Mouse (Mus musculus) adrenal gland, adult 10 weeks (tissue): ENCODE results near the gene Sapcd2. TPM values are rescaled to one million over a fixed set of nuclear protein-coding genes. Genes with fewer than 3 reads are reported as not detected.

Source experiments
- polyA plus RNA-seq: library from polyadenylated mRNA; stranded (reverse); fragments of 350-450 nt; fragmentation: Illumina TruSeq; extraction: RNeasy Lipid Tissue Mini Kit (QIAGEN cat#74804); gene quantifications from one replicate; pipeline ENCODE4 v1.2.3, GENCODE M21; 2014; ENCODE audit warnings: low read depth, low replicate concordance

Sapcd2 gene
- not detected for polyA plus RNA-seq

DNA sequence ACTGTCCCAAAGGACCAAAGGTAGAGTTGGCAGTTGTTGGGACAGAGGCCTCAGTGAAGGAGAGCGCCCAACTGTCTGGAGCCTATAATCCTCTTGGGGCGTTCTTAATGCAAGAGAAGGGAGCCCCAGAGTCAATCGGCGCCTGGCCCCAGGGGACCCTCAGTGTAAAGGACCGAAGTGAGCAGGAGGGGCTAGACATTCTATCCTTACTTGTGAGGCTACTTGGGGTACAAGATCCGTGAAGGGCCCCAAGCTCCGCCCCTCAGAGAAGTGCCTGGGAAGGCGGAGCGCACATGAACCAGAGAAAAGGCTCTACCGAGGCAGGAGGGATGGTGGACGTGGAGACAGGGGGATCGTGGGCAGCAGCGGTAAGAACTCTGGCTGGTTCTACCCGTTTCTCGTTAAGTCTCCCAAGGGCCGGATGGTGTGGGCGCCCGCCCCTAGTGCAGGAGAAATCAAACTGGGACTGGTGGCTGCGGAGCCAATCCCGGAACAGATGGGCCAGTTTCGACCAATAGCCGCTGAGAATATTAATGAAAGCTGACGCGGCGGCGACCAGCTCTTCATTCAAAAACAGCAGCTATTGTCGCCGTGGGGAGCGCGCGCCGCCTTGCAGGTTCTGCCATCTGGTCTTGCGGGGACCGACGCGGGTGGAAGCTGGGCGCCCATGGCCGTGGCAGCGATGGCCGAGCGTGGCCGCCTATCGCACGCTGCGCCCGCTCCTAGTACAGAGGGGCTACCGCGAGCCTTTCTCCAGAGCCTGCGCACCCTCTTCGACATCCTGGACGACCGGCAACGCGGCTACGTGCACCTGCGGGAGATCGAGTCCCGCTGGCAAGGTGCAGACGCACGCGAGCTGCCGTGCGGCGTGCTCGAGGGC, at the start of gene Sapcd2:
Gene Sapcd2 (plus strand): TSS at position 558 of the 880 bp plus-strand sequence.

DNA sequence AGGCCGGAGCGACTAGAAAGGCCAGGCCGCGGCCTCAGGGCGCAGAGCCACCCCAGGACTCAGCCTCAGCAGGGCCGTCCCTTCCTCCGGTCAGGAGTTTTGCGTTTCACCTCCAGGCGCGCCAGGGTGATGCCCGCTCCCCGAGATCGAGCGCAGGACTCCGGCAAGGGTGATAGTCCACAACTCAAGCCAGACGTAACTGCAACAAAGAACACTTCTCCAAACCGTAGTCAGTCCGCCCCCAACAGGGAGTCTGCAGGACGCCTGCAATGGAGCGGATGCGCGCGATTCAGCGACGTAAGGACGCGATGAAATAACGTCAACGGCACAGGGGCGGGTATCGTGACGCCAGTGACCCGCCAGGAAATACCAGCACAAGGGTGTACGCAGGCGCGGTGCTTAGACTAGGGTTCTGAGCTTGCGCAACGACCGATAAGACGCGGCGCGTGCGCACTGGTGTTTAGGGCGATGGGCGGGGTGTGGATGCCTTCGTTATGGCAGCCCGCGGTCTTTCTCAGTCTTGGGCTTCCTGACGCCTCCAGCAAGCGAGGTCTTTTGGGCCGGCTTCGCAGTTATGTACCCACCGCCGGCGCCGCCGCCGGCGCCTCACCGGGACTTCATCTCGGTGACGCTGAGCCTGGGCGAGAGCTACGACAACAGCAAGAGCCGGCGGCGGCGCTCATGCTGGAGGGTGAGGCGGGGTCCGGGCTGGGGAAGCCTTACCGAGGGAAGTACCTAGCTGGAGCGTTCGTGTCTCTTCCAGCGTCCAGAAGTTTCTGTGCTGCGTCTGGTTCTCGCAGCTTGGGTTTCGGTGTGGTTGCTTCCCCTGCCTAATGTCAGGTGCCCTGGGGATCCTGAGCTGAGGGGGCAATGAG, 39.6 kb upstream of the Sapcd2 start, which contains the start of gene Man1b1:
Gene Man1b1 (plus strand): TSS at position 53 of the 875 bp plus-strand sequence.

DNA sequence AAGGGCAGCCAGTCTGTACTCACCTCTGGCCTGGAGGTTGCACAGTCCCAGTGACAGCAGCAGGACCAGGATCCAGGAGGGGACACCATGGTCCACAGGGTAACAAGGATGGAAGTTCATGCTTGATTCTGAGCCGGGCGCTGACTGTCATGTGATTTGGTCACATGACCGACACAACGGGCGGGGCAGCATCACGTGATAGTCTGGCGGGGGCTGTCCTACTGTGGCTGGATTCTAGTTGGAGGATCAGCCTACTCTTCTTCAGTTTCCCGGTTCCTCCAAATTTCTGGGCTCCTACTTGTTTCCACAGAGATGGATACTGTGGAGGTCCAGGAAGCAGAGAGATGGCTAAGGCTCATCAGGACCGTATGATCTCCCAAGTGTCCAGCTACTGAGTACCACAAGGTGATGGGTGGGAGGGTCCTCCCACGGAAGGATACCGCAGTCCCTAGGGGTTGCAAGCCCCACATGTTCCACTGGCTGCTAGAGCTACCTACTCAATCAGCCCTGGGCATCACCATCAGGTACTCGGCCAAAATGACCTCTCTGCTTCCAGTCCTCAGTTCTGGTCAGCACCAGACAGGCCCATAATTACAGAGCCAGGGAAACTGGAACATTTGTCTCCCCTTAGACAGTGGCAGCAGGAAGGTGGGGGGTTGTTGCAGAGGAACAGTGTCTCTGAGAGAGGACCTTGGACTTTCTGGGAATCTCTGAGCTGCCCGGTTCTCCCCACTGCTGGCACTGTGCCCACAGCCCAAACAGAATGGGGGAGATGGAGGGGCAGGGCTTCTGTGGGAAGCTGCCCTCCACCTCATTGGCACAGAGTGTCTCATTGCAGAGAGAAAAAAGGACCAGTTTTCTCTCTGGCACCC, 15.7 kb upstream of the Sapcd2 start, which contains the start of gene Dpp7:
Gene Dpp7 (minus strand): TSS at position 152 of the 872 bp plus-strand sequence.

DNA sequence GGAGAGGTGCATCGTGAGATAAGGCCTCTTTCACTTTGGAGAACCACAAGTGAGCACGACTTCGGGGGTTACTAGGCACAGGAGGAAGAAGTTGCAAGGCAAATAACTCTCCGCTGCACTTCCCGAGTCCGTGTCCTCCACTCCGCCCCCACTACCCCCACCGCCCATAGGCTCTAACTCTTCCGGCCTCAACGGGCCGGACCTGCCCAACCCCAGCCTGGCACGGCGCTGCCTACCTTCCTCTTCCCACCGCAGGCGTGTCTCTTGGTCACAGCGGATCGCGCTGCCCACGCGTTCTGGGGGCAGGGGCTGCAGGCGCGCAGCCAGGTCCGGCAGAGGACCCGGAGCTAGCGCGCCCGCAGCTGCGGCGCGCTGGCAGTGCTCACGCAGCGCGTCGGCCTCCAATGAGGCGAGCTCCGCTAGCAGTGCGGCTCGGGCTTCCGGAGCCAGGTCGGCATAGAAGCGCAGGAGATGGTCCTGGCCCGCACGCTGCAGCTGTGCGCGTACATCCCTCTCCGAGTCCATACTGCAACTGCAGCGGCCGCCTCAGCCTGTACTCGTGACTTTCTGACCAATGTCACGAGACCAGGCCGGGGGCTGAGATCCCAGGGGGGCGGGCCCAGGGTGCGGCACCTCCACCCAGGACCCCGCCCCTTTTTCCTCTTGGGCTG, 6.9 kb upstream of the Sapcd2 start, which contains the start of gene Uap1l1:
Gene Uap1l1 (minus strand): TSS at position 592 of the 671 bp plus-strand sequence.

DNA sequence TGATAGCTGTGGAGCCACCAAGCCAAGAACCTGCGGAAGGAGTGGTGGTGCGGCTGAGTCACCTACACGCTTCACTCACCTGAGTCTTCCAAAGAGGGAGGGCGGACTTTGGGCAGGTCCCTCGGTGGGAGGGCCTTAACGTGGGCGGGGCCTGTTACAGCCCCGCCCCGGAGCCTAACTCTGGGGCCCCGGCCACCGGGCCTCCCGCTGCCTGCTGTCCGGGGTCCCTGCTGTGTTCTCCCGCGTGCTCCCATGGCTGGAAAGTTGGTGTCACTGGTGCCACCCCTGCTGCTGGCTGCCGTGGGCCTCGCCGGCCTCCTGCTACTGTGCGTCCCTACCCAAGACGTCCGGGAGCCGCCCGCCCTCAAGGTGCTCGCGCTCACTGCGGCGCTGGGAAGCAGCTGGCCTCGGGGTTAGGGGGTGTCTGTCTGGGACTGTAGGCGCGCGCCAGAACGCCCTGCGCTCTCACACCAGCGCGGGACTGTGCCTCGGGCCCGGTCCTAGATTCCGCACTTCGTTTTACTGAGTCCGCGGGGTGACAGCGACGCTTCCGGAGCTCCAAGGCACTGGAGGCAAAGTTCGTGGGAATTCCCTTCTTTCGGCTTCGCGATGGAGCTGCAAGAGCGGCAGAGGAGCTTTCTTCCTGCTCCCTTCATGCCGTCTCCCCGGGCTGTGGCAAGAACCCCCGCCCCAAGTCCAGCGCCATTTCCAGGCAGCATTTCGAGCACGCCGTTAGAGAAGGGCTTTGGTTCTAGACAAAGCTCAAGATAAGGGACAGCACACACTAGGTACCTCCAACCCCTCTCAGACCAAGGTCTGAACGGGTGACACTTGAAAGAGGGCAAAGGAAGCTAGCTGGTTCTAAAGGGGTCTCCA, 23.8 kb downstream of the Sapcd2 start, which contains the start of gene Entpd2:
Gene Entpd2 (plus strand): TSS at position 154 of the 876 bp plus-strand sequence.

DNA sequence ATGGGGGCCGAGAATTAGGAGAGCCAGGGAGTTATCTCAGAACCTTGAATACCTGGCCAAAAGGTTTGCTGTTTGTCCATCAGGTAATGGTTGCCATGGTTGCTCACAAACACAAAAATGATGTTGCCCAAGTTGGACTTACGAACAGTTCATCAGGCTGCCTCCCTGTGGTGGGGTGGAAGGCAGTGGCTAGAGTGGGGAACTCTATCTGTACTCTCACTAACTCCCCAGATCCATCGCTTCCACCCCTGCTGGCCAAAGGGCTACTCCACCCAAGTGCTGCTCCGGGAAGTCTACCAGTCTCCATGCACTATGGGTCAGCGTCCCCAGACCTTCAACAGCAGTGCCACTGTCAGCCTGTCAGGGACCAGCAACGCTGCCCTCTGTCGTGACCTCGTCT, 26.9 kb downstream of the Sapcd2 start, which contains the start of gene Npdc1:
Gene Npdc1 (plus strand): TSS at position 301 of the 400 bp plus-strand sequence.

DNA sequence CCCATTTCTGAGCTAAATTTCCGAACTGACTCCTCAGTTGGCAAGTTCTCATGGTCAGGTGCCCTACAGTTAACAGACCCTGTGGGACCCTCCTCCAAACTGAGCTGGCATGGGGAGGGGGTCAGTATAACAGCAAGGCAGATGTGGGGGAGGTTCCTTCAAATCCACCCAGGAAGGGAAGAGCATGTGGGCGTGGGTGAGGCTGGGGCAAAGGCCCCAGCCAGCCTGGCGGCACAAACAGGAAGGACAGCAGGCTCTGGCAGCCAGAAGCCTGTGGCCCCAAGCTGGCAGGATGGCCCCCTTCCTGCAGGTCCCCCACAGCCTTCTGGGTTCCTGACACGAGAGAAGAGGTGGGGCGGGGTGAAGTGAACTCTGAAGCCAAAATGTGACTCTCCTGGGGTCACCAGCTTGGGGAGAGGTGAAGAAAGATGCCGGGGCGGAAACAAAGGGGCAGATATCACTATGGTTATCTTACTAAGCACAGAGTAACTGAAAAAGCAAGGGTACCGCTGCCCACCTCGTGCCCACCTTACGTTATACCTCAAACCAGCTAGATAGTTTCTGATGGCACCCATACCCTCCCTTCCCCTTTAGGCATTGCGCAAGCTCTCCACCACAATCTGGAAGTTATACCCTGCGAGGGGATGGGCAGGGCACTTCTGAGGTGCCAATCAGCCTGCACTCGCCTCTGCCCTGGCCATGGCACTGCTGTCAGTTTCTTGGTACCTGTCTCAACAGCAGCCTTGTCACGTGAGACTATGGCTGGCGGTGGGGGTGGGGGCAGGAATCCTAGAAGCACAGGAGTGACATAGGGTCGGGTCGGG, 50.7 kb downstream of the Sapcd2 start, which contains the start of gene Fut7:
Gene Fut7 (plus strand): TSS at position 681 of the 824 bp plus-strand sequence.

Other genes with a start within 250 kb of the Sapcd2 start
- gene Nrarp, start 191.6 kb upstream of the Sapcd2 start, polyA plus RNA-seq, result 3.8 TPM
- 5.8 TPM for gene Tor4a, start 175.4 kb upstream of the Sapcd2 start, polyA plus RNA-seq
- 6.9 TPM for gene Nelfb, start 160.8 kb upstream of the Sapcd2 start, polyA plus RNA-seq
- gene Stpg3, start 157.7 kb upstream of the Sapcd2 start, polyA plus RNA-seq, result not detected
- not detected for gene Fam166a, start 153.6 kb upstream of the Sapcd2 start, polyA plus RNA-seq
- 50.4 TPM for gene Tubb4b, start 147.6 kb upstream of the Sapcd2 start, polyA plus RNA-seq
- gene Slc34a3, start 138.0 kb upstream of the Sapcd2 start, polyA plus RNA-seq, result not detected
- not detected for gene Rnf224, start 135.5 kb upstream of the Sapcd2 start, polyA plus RNA-seq
- not detected for gene Rnf208, start 130.1 kb upstream of the Sapcd2 start, polyA plus RNA-seq
- not detected for gene Cysrt1, start 129.9 kb upstream of the Sapcd2 start, polyA plus RNA-seq
- 0.93 TPM for gene AL732309.1, start 125.5 kb upstream of the Sapcd2 start, polyA plus RNA-seq
- gene Tmem203, start 116.9 kb upstream of the Sapcd2 start, polyA plus RNA-seq, result not detected
- gene Tprn, start 109.7 kb upstream of the Sapcd2 start, polyA plus RNA-seq, result 0.52 TPM
- 2.9 TPM for gene Ssna1, start 99.9 kb upstream of the Sapcd2 start, polyA plus RNA-seq
- 6.7 TPM for gene Anapc2, start 99.8 kb upstream of the Sapcd2 start, polyA plus RNA-seq
- gene Tmem210, start 84.2 kb upstream of the Sapcd2 start, polyA plus RNA-seq, result not detected
- gene Lrrc26, start 82.4 kb upstream of the Sapcd2 start, polyA plus RNA-seq, result not detected
- gene Grin1, start 53.1 kb upstream of the Sapcd2 start, polyA plus RNA-seq, result 2.7 TPM
- gene Man1b1, start 40.0 kb upstream of the Sapcd2 start, polyA plus RNA-seq, result 23.9 TPM
- 15.1 TPM for gene Dpp7, start 16.0 kb upstream of the Sapcd2 start, polyA plus RNA-seq
- 0.41 TPM for gene Uap1l1, start 6.6 kb upstream of the Sapcd2 start, polyA plus RNA-seq
- 1.6 TPM for gene Entpd2, start 23.6 kb downstream of the Sapcd2 start, polyA plus RNA-seq
- gene Npdc1, start 27.0 kb downstream of the Sapcd2 start, polyA plus RNA-seq, result 16.0 TPM
- not detected for gene Fut7, start 50.9 kb downstream of the Sapcd2 start, polyA plus RNA-seq
- gene Abca2, start 56.4 kb downstream of the Sapcd2 start, polyA plus RNA-seq, result 1.9 TPM
- gene Clic3, start 84.5 kb downstream of the Sapcd2 start, polyA plus RNA-seq, result not detected
- 1.5 TPM for gene Paxx, start 88.8 kb downstream of the Sapcd2 start, polyA plus RNA-seq
- gene Ptgds, start 97.7 kb downstream of the Sapcd2 start, polyA plus RNA-seq, result not detected
- gene Lcn12, start 121.6 kb downstream of the Sapcd2 start, polyA plus RNA-seq, result not detected
- 1.3 TPM for gene Fbxw5, start 128.4 kb downstream of the Sapcd2 start, polyA plus RNA-seq
- not detected for gene C8g, start 129.4 kb downstream of the Sapcd2 start, polyA plus RNA-seq
- gene Traf2, start 174.6 kb downstream of the Sapcd2 start, polyA plus RNA-seq, result 1.6 TPM
- 3.3 TPM for gene Edf1, start 185.5 kb downstream of the Sapcd2 start, polyA plus RNA-seq
- gene Mamdc4, start 202.5 kb downstream of the Sapcd2 start, polyA plus RNA-seq, result 1.6 TPM
- not detected for gene Phpt1, start 202.9 kb downstream of the Sapcd2 start, polyA plus RNA-seq
- not detected for gene Ajm1, start 209.4 kb downstream of the Sapcd2 start, polyA plus RNA-seq
- gene Rabl6, start 236.2 kb downstream of the Sapcd2 start, polyA plus RNA-seq, result 68.8 TPM
- not detected for gene Ccdc183, start 245.4 kb downstream of the Sapcd2 start, polyA plus RNA-seq
- 6.4 TPM for gene Tmem141, start 249.7 kb downstream of the Sapcd2 start, polyA plus RNA-seq